Comparison of ENCODE assay signal across 19 mouse cellular contexts in genomic region chr12:36302326-36302725, GRCm38 (mm10). TPM values are rescaled to one million over a fixed set of nuclear protein-coding genes. Genes with fewer than 3 reads are reported as not detected.
DNase-seq lines count a peak whose midpoint lies in the region; ATAC-seq and TF ChIP-seq lines count a peak whose summit lies in the region.
"Had no signal": no experiment of that assay in that cellular context is flagged by ENCODE, and none has a peak within 500 bp of the region (broad histone marks: within the 10 kb centered on the region; RNA-seq: fewer than 3 reads in every experiment).

No protein-coding gene starts in this region.

- H3K4me3 ChIP-seq in forebrain, embryonic 12.5 days (replicated peaks): no peak overlapping the region
- H3K4me3 ChIP-seq in forebrain, embryonic 11.5 days (ENCODE audit: low read depth, low read length): no peak overlapping the region
- peak overlapping the region; percentile 27 for H3K4me3 ChIP-seq in testis, adult 2 months (ENCODE audit: control insufficient read depth, low read depth, low read length)
- no peak overlapping the region for H3K4me3 ChIP-seq in hindbrain, embryonic 10.5 days
- H3K4me3 ChIP-seq: midbrain, embryonic 15.5 days had no signal

- 79% methylated on average over 12 of the region's 12 CpGs for WGBS in forebrain, embryonic 12.5 days
- 86% methylated on average over 12 of the region's 12 CpGs for WGBS in forebrain, embryonic 11.5 days
- WGBS in hindbrain, embryonic 10.5 days: 90% methylated on average over 12 of the region's 12 CpGs

- no peak overlapping the region for H3K4me2 ChIP-seq in forebrain, embryonic 12.5 days
- no peak overlapping the region for H3K4me2 ChIP-seq in forebrain, embryonic 11.5 days (ENCODE audit: low read depth, low read length, severe bottlenecking)
- H3K4me2 ChIP-seq: heart, embryonic 11.5 days; midbrain, embryonic 15.5 days had no signal

- TF ChIP-seq POLR2A in testis, adult 2 months (IDR thresholded peaks at IDR 0.05; ENCODE audit: control insufficient read depth, low read depth, low read length): no peak

- H3K27ac ChIP-seq in forebrain, embryonic 12.5 days: no peak overlapping the region
- no peak overlapping the region for H3K27ac ChIP-seq in forebrain, embryonic 11.5 days (ENCODE audit: low read depth, low read length)
- H3K27ac ChIP-seq in testis, adult 2 months (ENCODE audit: control insufficient read depth, insufficient read depth, low read depth, low read length): no peak overlapping the region
- H3K27ac ChIP-seq in hindbrain, embryonic 10.5 days: no peak overlapping the region
- H3K27ac ChIP-seq: macrophage; midbrain, embryonic 15.5 days had no signal

- no peaks in the 10 kb centered on the region for H3K27me3 ChIP-seq in forebrain, embryonic 12.5 days
- H3K27me3 ChIP-seq in forebrain, embryonic 11.5 days (ENCODE audit: control insufficient read depth, insufficient read depth, low read length): no peaks in the 10 kb centered on the region
- no peaks in the 10 kb centered on the region for H3K27me3 ChIP-seq in testis, adult 2 months (ENCODE audit: control insufficient read depth, insufficient read depth, low read length)
- no peaks in the 10 kb centered on the region for H3K27me3 ChIP-seq in hindbrain, embryonic 10.5 days (ENCODE audit: insufficient read depth, poor library complexity, severe bottlenecking)
- H3K27me3 ChIP-seq: midbrain, embryonic 15.5 days had no signal

- DNase-seq in forebrain, embryonic 11.5 days (ENCODE audit: low spot score): no peak
- no peak for DNase-seq in testis, postnatal 14 days (ENCODE audit: low spot score)
- DNase-seq in layer of hippocampus, postnatal 36 days: peak; percentile 48 to 50
- DNase-seq in kidney, adult 8-10 months: no peak
- no peak for DNase-seq in ovary, postnatal 14 days (ENCODE audit: low spot score)
- no peak for DNase-seq in hindbrain, embryonic 10.5 days (ENCODE audit: low spot score)
- DNase-seq: B cell, adult 2 months; kidney, postnatal 25 days; thymus, postnatal 14 days had no signal

- H3K36me3 ChIP-seq in forebrain, embryonic 12.5 days (replicated peaks): no peaks in the 10 kb centered on the region
- H3K36me3 ChIP-seq in forebrain, embryonic 11.5 days (ENCODE audit: control insufficient read depth, insufficient read depth, low read length): no peaks in the 10 kb centered on the region
- no peaks in the 10 kb centered on the region for H3K36me3 ChIP-seq in testis, adult 2 months (ENCODE audit: control insufficient read depth, insufficient read depth, low read length)
- no peaks in the 10 kb centered on the region for H3K36me3 ChIP-seq in hindbrain, embryonic 10.5 days
- H3K36me3 ChIP-seq: midbrain, embryonic 15.5 days had no signal

- no peaks in the 10 kb centered on the region for H3K4me1 ChIP-seq in forebrain, embryonic 12.5 days
- H3K4me1 ChIP-seq in forebrain, embryonic 11.5 days (replicated peaks; ENCODE audit: control insufficient read depth, insufficient read depth, low read length): no peaks in the 10 kb centered on the region
- no peaks in the 10 kb centered on the region; the same call in none of the 2 replicates for H3K4me1 ChIP-seq in testis, adult 2 months (ENCODE audit: control insufficient read depth, insufficient read depth, low read length)
- H3K4me1 ChIP-seq in hindbrain, embryonic 10.5 days (replicated peaks): no peaks in the 10 kb centered on the region
- H3K4me1 ChIP-seq: midbrain, embryonic 15.5 days had no signal

- no peaks in the 10 kb centered on the region for H3K9me3 ChIP-seq in forebrain, embryonic 12.5 days
- no peaks in the 10 kb centered on the region for H3K9me3 ChIP-seq in forebrain, embryonic 11.5 days (ENCODE audit: control insufficient read depth, low read length)
- H3K9me3 ChIP-seq in hindbrain, embryonic 10.5 days: no peaks in the 10 kb centered on the region
- H3K9me3 ChIP-seq: midbrain, embryonic 15.5 days had no signal

- ATAC-seq in forebrain, embryonic 12.5 days (ENCODE audit: low FRiP score): peak; percentile 36; the same call in 1 of the 2 replicates
- no peak for ATAC-seq in forebrain, embryonic 11.5 days (replicated peaks; ENCODE audit: low FRiP score)
- ATAC-seq: intestine, embryonic 16.5 days; midbrain, embryonic 15.5 days had no signal

- no peak overlapping the region for H3K9ac ChIP-seq in forebrain, embryonic 12.5 days
- H3K9ac ChIP-seq in forebrain, embryonic 11.5 days (ENCODE audit: low read length): no peak overlapping the region
- H3K9ac ChIP-seq: midbrain, embryonic 15.5 days had no signal

- no peak for TF ChIP-seq CTCF in testis, adult 2 months (IDR thresholded peaks at IDR 0.05; ENCODE audit: control insufficient read depth, insufficient read depth, insufficient replicate concordance, low read depth, low read length)

RNA-seq across cellular contexts. Expression of gene Sostdc1, which starts 11.6 kb away (rescaled TPM):
- 4.1 and 5.5 TPM in 2 replicates for polyA plus RNA-seq in forebrain, embryonic 12.5 days (2016; fragmentation: Nextera tagmentation; extraction: Ambion mirVana)
- 9.5 and 9.7 TPM in 2 replicates for polyA plus RNA-seq in forebrain, embryonic 11.5 days (2014; fragmentation: Nextera tagmentation; extraction: Ambion mirVana)
- 1.6 TPM in 2 replicates for polyA plus RNA-seq in testis, adult 2 months (2012; rRNA removed)
- total RNA-seq in layer of hippocampus, postnatal 36 days (2021): 1 to 10 TPM; 2.6 to 5.1 TPM
- polyA plus RNA-seq in hindbrain, embryonic 10.5 days (2016; fragmentation: Nextera tagmentation; extraction: Ambion mirVana): 19.2 and 19.8 TPM in 2 replicates
- total RNA-seq: hematopoietic stem cell, adult 5-6 weeks; MEL had no signal
- polyA plus RNA-seq: macrophage had no signal

RNA-seq across cellular contexts. Expression of gene Lrrc72, which starts 49.1 kb away (rescaled TPM):
- not detected in 2 replicates for polyA plus RNA-seq in forebrain, embryonic 12.5 days (2016; fragmentation: Nextera tagmentation; extraction: Ambion mirVana)
- polyA plus RNA-seq in forebrain, embryonic 11.5 days (2014; fragmentation: Nextera tagmentation; extraction: Ambion mirVana): not detected in 2 replicates
- polyA plus RNA-seq in testis, adult 2 months (2012; rRNA removed): 23.4 and 27.1 TPM in 2 replicates
- not detected for total RNA-seq in layer of hippocampus, postnatal 36 days (2021)
- polyA plus RNA-seq in hindbrain, embryonic 10.5 days (2016; fragmentation: Nextera tagmentation; extraction: Ambion mirVana): not detected in 2 replicates
- total RNA-seq: gastrocnemius, adult 18-20 months; hematopoietic stem cell, adult 5-6 weeks; MEL had no signal
- polyA plus RNA-seq: heart, embryonic 11.5 days; intestine, embryonic 16.5 days; macrophage; neural tube, embryonic 11.5 days had no signal

Comparison
In these comparisons a context has a peak if more than half of its experiments do, and no peak if none do; other contexts are left out.
1. DNase-seq: peak in layer of hippocampus, postnatal 36 days (2 of 2); none in forebrain, embryonic 11.5 days (single experiment), testis, postnatal 14 days (single experiment), kidney, adult 8-10 months (0 of 2), ovary, postnatal 14 days (single experiment) and hindbrain, embryonic 10.5 days (single experiment).
2. RNA of gene Lrrc72, which starts 49.1 kb away (polyA plus RNA-seq): 23.4 to 27.1 TPM in testis, adult 2 months; not detected in forebrain, embryonic 12.5 days, not detected in forebrain, embryonic 11.5 days and not detected in hindbrain, embryonic 10.5 days; every median in the first group is over 10 times any median in the second.